Mouse (Mus musculus): ENCODE data around the gene Myo18a.

Myo18a gene

DNA sequence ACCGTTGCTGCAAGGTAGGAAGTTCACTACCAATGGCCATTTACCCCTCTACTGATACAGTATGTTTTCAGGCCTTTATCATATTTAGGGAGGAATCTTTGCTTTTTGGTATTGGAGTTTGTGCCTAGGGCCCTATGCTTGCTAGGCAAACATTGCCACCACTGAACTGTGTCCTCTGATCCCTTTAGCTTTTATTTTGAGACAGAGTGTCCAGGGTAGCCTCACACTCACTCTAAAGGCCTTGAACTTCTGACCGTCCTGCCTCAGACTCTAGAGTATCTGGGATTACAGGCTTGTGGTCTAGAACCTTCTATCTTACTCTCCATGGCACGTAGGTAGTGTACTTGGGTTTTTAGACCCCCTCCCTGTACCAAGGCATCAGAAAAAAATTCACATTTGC lies 137.1 kb downstream of the Myo18a start:
- DNase-seq (ENCODE audit: low spot score): no peak

DNA sequence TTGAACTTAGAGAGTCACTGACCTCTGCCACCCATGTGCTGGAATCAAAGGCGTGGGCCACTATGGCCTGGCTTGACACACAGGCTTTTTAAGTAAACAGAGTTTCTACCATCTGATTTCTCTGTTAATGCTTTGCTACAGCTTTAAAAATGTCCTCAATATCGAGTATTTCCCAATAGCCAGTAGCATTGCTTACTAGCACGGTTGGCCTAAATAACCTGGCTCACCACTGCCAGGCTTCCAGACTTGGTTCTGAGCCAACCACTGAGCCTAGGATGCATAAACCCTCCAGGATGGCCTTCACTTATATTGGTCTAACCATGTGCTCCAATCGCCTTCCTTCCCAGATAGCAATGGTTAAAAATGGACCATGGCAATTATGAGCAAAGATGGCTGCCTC lies 137.7 kb downstream of the Myo18a start:
- no peak for DNase-seq (ENCODE audit: low spot score)

GRCm38 (mm10) chr11:77901366-77901765 lies 138.3 kb downstream of the Myo18a start:
- DNase-seq (ENCODE audit: low spot score): no peak

GRCm38 (mm10) chr11:77901775-77902355 lies 138.8 kb downstream of the Myo18a start:
- no peak for DNase-seq (ENCODE audit: low spot score)

GRCm38 (mm10) chr11:77903761-77904160 lies 140.7 kb downstream of the Myo18a start:
- no peak for DNase-seq (ENCODE audit: low spot score)

GRCm38 (mm10) chr11:77904707-77905106 lies 141.7 kb downstream of the Myo18a start:
- no peak for DNase-seq (ENCODE audit: low spot score)

DNA sequence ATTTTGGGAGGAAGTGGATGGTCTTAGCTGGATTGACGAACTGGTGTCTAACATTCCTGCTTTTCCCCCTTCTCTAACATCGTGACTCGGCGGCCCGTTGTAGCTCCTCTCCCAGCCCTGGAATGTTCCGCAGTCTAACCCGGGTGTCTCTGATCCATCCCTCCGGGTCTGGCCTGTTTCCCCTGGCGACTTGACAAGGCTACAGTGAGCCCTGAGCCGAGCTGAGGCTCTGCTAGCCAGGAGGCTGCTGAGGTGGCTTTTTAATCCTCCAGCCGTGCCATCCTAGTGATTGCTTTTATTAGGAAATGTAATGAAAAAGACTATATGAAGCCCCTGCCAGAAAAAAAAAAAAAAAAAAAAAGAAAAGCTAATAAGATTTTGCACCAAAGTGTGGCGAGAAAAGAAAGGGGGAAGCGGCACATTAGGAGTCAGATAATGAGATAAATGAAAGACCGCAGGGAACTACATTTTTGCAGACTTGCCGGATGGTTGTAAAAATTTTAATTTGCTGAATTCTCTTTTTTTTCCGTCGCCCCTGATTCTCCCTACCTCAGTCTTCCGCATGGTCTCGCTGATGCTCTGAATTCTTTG lies 143.1 kb downstream of the Myo18a start:
- DNase-seq (ENCODE audit: low spot score): no peak

GRCm38 (mm10) chr11:77906747-77907174 lies 143.7 kb downstream of the Myo18a start:
- no peak for DNase-seq (ENCODE audit: low spot score)

- DNase-seq (ENCODE audit: low spot score): no peak
These were observed 145.4 kb downstream of the Myo18a start for GRCm38 (mm10) chr11:77908468-77908867.

- DNase-seq (ENCODE audit: low spot score): no peak
These were observed 146.3 kb downstream of the Myo18a start for GRCm38 (mm10) chr11:77909376-77909775.

DNA sequence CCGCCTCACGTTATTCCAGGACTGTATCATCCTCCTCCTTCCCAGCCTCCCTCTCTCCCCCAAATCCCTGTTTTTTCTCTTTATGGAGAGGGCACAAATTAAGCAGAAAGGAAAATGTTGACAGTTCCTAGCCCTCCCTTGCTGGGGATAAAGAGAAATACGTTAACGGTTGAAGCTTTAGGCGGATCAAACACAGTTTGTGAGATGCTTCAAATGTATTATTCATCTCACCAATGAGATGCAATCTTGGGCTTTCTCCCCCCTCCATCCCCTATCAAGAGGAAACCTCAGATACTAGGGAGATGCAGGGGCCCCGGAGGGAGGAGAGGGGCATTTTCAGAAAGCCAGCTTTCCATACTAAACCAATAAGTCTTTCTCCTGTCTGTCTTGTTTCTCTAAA lies 146.7 kb downstream of the Myo18a start:
- no peak for DNase-seq (ENCODE audit: low spot score)

DNA sequence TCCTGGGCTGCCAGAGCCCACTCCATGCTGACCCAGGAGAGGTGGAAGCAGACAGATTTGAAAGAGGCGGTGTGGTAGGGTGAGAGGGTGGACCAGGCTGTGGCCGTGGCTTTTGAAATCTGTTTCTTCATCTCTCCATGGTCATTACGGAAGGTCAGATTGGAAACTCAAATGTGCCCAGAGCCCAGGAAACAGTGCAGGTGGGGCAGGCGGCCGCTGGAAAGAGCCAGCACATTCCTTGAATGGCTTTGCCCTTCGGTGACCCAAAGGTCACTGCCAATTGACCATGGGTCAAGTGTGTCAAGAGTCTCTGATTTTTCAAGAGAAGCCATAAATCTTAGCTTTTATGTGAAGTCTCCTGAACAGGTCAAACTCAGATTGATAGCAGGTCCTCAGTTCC lies 150.5 kb downstream of the Myo18a start:
- no peak for DNase-seq (ENCODE audit: low spot score)

- no peak for DNase-seq (ENCODE audit: low spot score)
These were observed 151.7 kb downstream of the Myo18a start for GRCm38 (mm10) chr11:77914598-77915260.
